Mouse (Mus musculus): ENCODE data around the gene Mapk10.

DNA sequence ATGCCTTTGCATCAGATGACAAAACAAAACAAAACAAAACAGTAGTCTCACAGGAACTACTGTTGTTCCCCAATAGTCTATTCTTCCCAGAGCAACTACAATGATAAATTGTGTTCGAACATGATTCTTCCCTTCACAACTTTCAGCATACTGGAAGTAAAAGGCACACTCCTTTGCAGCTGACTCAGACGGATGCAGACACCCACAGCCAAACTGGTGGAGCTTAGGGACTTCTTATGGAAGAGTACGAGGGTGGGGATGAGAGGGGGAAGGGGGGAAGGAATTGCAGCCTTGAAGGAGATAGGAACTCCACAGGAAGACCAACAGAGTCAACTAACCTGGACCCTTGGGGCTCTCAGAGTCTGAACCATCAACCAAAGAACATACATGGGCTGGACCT is 18.2 kb upstream of the Mapk10 start:
- no peak for TF ChIP-seq KAT2A (IDR thresholded peaks at IDR 0.05; ENCODE audit: insufficient replicate concordance, low read length)
- TF ChIP-seq POLR2A (IDR thresholded peaks at IDR 0.05; ENCODE audit: low read depth, low read length) = no peak
- no peak for TF ChIP-seq CTCF (conservative IDR thresholded peaks at IDR 0.05 in 1 of 2, IDR thresholded peaks at IDR 0.05 in 1 of 2; ENCODE audit: low read depth in 2 of 2, low read length in 2 of 2)
- TF ChIP-seq NELFE (IDR thresholded peaks at IDR 0.05; ENCODE audit: low read depth, low read length) = no peak
- no peak for TF ChIP-seq MAFK (IDR thresholded peaks at IDR 0.05; ENCODE audit: insufficient replicate concordance, low read length)
- no peak for TF ChIP-seq HCFC1 (IDR thresholded peaks at IDR 0.05; ENCODE audit: low read depth, low read length)
- no peak for TF ChIP-seq ELF1 (IDR thresholded peaks at IDR 0.05; ENCODE audit: low read depth, low read length)
- TF ChIP-seq ZC3H11A (IDR thresholded peaks at IDR 0.05; ENCODE audit: low read depth, low read length) = no peak
- no peak for TF ChIP-seq ETS1 (conservative IDR thresholded peaks at IDR 0.05; ENCODE audit: low read depth, low read length)
- TF ChIP-seq USF1 (IDR thresholded peaks at IDR 0.05; ENCODE audit: low read depth, low read length) = no peak
- TF ChIP-seq ZKSCAN1 (IDR thresholded peaks at IDR 0.05; ENCODE audit: borderline replicate concordance, low read depth, low read length) = no peak
- no peak for TF ChIP-seq E2F4 (IDR thresholded peaks at IDR 0.05; ENCODE audit: insufficient replicate concordance, low read depth, low read length)
